Mouse (Mus musculus): ENCODE measurements at regions not wholly inside any gene's neighbourhood (a gene's known extent, or its start where the extent isn't known, plus 50 kb on each side); places are given as distances from the start of the nearest gene placed in this dataset.

GRCm38 (mm10) chr2:147623116-147623515 is 261.4 kb downstream of the Pax1 start:
- TF ChIP-seq CTCF (IDR thresholded peaks at IDR 0.05; ENCODE audit: extremely low read depth, insufficient read length, insufficient replicate concordance, low read depth, low read length), result no peak
- no peak for TF ChIP-seq POLR2A (IDR thresholded peaks at IDR 0.05; ENCODE audit: low read depth, low read length)
